Mouse (Mus musculus) embryonic facial prominence, embryonic 11.5 days (tissue): ENCODE measurements at regions not wholly inside any gene's neighbourhood (a gene's known extent, or its start where the extent isn't known, plus 50 kb on each side); places are given as distances from the start of the nearest gene placed in this dataset.

Source experiments
- ATAC-seq: fragments of 200-750 bp; cut with Nextera tagmentation; replicated peaks from 2 replicates; pipeline ENCODE4 v1.8.0; 2017; ENCODE audit warnings: low read depth; ENCODE audit not compliant: insufficient number of reproducible peaks, low FRiP score, low TSS enrichment
- DNase-seq: peaks from one replicate; pipeline ENCODE4 v3.0.0-alpha.2; 2015; ENCODE audit warnings: low spot score
- H3K27ac ChIP-seq: fragments of 300-500 bp; sonication (generic); replicated peaks from 2 replicates; pipeline ENCODE4 v1.5.1; 2014; ENCODE audit warnings: mild to moderate bottlenecking, low read depth, low read length, control low read depth
- H3K27me3 ChIP-seq: fragments of 300-500 bp; sonication (generic); 2 replicates; pipeline ENCODE4 v1.6.1; 2014; ENCODE audit warnings: mild to moderate bottlenecking, low read length, moderate library complexity, mixed read lengths; ENCODE audit not compliant: control insufficient read depth, insufficient read depth
- H3K36me3 ChIP-seq: fragments of 300-500 bp; sonication (generic); replicated peaks from 2 replicates; pipeline ENCODE4 v1.6.1; 2014; ENCODE audit warnings: low read depth, mild to moderate bottlenecking, low read length, moderate library complexity, mixed read lengths; ENCODE audit not compliant: control insufficient read depth, insufficient read depth
- H3K4me1 ChIP-seq: fragments of 300-500 bp; sonication (generic); 2 replicates; pipeline ENCODE4 v1.6.1; 2014; ENCODE audit warnings: low read length, mixed read lengths; ENCODE audit not compliant: control insufficient read depth, insufficient read depth
- H3K4me2 ChIP-seq: fragments of 300-500 bp; sonication (generic); 2 replicates; pipeline ENCODE4 v1.6.1; 2014; ENCODE audit warnings: low read depth, mild to moderate bottlenecking, control low read depth, low read length, moderate library complexity
- H3K4me3 ChIP-seq: fragments of 300-500 bp; sonication (generic); 2 replicates; pipeline ENCODE4 v1.5.1; 2014; ENCODE audit warnings: low read depth, low read length, control low read depth
- H3K9ac ChIP-seq: fragments of 300-500 bp; sonication (generic); replicated peaks from 2 replicates; pipeline ENCODE4 v1.6.1; 2014; ENCODE audit warnings: mild to moderate bottlenecking, control low read depth, low read length
- H3K9me3 ChIP-seq: fragments of 300-500 bp; sonication (generic); replicated peaks from 2 replicates; pipeline ENCODE4 v1.6.1; 2016; ENCODE audit warnings: mild to moderate bottlenecking, low read length, inconsistent platforms, mixed read lengths; ENCODE audit not compliant: control insufficient read depth
- WGBS: fragments of 180-500 bp; shearing (Covaris S2); extraction: QIAGEN DNeasy Blood & Tissue Kit; methylation state at CpG from one replicate; pipeline ENCODE4 v1.1.7; 2014; 5-methylcytosine and 5-hydroxymethylcytosine counted together

GRCm38 (mm10) chr3:137728689-137729088 lies 57.4 kb downstream of the Gm21962 start:
- H3K27ac ChIP-seq = no peak overlapping the region
- no peaks in the 10 kb centered on the region for H3K9me3 ChIP-seq
- H3K9ac ChIP-seq = no peak overlapping the region
- no peak overlapping the region for H3K4me2 ChIP-seq
- no peak for ATAC-seq
- DNase-seq = no peak
- no peaks in the 10 kb centered on the region for H3K36me3 ChIP-seq
- no peaks in the 10 kb centered on the region for H3K27me3 ChIP-seq
- H3K4me1 ChIP-seq = no peaks in the 10 kb centered on the region
- no peak overlapping the region for H3K4me3 ChIP-seq
- 80% methylated on average over 9 of the region's 9 CpGs for WGBS

DNA sequence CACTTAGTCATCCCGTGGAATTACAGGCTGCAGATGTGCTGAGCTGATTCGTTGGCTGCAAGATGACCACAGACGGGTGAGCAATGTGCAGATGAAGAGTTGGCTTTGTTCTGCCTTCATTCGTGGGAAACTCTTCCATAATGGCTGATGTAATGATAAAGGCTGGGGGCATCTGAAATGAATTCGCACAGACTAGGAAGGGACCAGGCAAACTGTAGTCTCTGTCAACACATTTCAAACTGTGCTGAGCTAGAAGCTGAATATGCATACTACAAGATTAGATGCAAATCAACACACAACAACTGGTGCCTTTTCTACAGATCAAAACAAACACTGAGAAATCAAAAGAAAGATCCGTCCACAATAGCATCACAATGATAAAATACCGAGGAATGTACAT lies 58.1 kb downstream of the Gm21962 start:
- H3K9ac ChIP-seq = no peak overlapping the region
- DNase-seq (no peak), ATAC-seq (no peak)
- 82% methylated on average over 7 of the region's 7 CpGs for WGBS
- no peak overlapping the region for H3K27ac ChIP-seq
- no peaks in the 10 kb centered on the region for H3K36me3 ChIP-seq
- no peak overlapping the region for H3K4me2 ChIP-seq
- no peaks in the 10 kb centered on the region for H3K9me3 ChIP-seq
- no peaks in the 10 kb centered on the region for H3K27me3 ChIP-seq
- no peaks in the 10 kb centered on the region for H3K4me1 ChIP-seq
- H3K4me3 ChIP-seq = no peak overlapping the region

DNA sequence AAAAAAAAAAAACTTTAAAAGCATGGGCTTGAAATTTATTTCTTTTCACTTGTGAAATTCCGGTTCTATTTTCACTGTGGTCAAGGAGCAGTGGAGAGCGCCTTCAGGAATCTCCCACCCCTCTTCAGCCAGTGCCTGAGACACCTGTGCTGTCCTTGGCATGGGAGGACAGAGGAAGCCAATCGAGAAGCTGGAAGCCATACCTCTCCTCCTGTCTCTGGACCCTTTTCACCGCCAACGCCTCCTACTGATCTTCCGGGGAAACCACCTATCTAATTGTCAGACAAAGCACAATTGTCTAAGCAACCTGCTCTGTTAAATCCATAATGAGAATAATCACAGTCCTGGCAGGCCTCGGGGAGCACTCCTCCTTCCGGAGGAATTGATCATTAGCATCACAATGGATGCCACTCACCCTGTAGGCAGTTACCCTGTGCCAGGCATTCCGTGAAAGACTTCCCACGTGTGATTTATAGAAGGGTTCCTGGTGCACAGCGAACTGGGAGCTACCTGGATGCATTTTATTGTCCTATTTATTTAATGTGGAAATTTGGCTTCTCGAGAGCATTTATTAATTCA lies 66.0 kb downstream of the Gm21962 start:
- DNase-seq = no peak
- Histone ChIP-seq H3K4me3 (no peak overlapping the region), H3K27ac (no peak overlapping the region), H3K36me3 (no peaks in the 10 kb centered on the region), H3K9me3 (no peaks in the 10 kb centered on the region), H3K27me3 (no peaks in the 10 kb centered on the region), H3K9ac (no peak overlapping the region), H3K4me1 (no peaks in the 10 kb centered on the region), H3K4me2 (no peak overlapping the region)
- no peak for ATAC-seq
- WGBS = 43% methylated on average over 12 of the region's 12 CpGs

DNA sequence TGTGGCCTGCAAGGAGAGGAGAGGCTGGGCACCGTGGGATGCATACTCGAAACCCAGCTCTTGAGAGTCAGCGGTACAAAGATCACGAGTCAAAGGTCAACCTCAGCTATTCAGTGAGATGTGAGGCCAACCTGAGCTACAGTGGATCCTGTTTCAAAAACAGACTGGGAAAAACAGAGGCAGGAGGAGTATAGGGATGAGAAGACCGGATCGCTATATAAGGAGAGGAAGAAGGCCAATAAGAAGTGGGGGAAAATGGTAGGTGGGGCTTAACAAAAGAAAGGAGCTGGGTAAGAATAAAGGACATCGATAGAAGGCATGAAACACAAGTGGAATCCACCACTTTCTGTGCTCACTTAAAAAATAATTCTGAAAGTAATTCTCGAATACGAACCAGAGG lies 70.2 kb downstream of the Gm21962 start:
- Histone ChIP-seq H3K9me3 (no peaks in the 10 kb centered on the region), H3K4me1 (no peaks in the 10 kb centered on the region), H3K4me3 (no peak overlapping the region), H3K9ac (no peak overlapping the region), H3K27me3 (no peaks in the 10 kb centered on the region; the same call in 1 of the 2 replicates), H3K36me3 (no peaks in the 10 kb centered on the region), H3K27ac (no peak overlapping the region), H3K4me2 (no peak overlapping the region)
- 66% methylated on average over 9 of the region's 9 CpGs for WGBS
- DNase-seq = no peak
- ATAC-seq = no peak

- no peak overlapping the region for H3K9ac ChIP-seq
- H3K36me3 ChIP-seq = no peaks in the 10 kb centered on the region
- no peak overlapping the region for H3K27ac ChIP-seq
- no peak overlapping the region for H3K4me2 ChIP-seq
- 74% methylated on average over 4 of the region's 4 CpGs for WGBS
- no peaks in the 10 kb centered on the region for H3K9me3 ChIP-seq
- H3K4me3 ChIP-seq = no peak overlapping the region
- DNase-seq (no peak), ATAC-seq (no peak)
- H3K4me1 ChIP-seq = no peaks in the 10 kb centered on the region
- no peaks in the 10 kb centered on the region; the same call in 1 of the 2 replicates for H3K27me3 ChIP-seq
These were observed 70.8 kb downstream of the Gm21962 start for GRCm38 (mm10) chr3:137742119-137742518.

DNA sequence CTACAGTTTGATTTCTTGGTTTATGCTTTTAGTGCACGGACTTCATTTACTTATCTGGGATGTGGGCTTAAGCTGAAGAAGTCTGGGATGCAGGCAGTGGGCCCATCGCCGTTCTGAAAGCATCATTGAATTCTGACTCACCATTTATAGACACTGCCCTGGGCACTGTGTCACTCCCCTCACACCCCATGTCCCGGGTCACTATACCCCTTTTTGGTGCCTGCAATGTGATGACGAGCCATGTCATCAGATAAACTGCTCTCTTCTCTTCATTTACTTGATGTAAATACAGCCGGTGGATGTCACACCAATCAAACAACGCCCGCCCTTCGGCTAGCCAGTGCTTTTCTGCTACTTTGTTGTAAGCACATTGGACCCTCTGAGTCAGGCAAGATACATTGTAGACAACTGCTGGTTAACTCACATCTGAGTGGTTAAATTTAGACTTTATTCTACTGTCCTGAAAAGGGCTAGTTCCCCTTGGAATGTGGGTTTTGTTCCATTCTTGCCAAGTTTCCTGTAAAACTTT lies 80.5 kb downstream of the Gm21962 start:
- 90% methylated on average over 9 of the region's 9 CpGs for WGBS
- Histone ChIP-seq H3K27ac (no peak overlapping the region), H3K27me3 (no peaks in the 10 kb centered on the region), H3K4me3 (no peak overlapping the region), H3K36me3 (no peaks in the 10 kb centered on the region), H3K9ac (no peak overlapping the region), H3K9me3 (no peaks in the 10 kb centered on the region), H3K4me2 (no peak overlapping the region), H3K4me1 (no peaks in the 10 kb centered on the region)
- no peak for DNase-seq
- no peak for ATAC-seq

DNA sequence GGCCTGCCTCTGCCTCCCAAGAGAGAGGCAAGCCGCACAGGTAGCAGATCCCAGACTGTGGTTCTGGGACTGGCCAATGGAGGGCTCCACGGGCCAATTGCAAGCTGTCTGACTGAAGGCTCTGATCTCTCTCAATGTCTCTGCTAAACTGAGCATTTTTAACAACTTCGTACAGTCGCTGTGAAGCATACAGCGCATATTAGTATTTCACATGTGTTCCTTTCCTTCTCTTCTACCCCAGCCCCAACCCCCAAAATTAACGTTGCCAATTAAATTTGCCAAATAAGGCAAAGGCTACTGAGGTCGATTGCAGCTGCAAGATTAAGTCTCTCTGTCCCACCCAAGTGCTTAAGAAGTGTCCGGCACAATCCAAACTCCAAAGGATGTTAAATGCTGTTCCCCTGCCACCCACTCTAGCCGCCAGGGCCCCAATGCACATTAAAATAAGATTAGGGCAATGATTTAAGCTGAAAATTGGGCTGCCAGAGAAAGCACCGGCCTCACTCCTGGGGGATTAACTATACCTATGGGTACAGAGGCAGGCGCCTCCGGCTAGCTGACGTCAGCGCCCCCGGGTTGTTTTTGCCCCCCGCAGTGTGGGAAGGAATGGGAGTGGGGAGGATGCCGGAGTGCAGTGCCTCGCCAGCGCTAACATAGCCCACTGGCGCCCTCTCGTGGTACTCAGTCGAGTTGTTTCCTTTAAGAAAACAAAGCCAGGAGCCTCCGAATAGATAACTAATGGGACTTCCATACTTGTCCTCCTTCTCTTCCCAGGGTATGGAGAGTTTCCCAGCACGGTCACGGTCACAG lies 81.3 kb downstream of the Gm21962 start:
- no peak overlapping the region for H3K27ac ChIP-seq

DNA sequence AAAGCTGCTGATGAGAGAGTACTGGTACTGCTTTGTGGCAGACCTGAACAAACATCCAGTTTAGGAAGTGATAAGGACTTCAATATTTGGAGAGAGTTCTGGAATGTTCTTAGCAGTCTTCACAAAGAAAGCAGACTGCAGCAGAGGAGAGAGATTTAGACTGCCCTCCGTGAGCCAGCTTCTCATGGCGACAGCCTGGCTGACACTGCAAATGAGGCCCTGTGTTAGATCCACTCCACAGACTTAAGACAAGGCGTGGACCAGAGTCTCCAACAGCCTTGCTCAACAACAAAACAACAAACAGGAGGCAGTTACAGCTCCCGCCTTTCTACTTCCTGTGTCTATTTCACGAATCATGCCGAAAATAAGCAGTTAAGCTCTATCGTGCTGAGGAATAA lies 81.9 kb downstream of the Gm21962 start:
- no peaks in the 10 kb centered on the region for H3K4me1 ChIP-seq
- no peaks in the 10 kb centered on the region for H3K27me3 ChIP-seq
- H3K27ac ChIP-seq = no peak overlapping the region
- ATAC-seq (0 out of 2 replicates have a peak, but pooled peaks have one; percentile 12), DNase-seq (no peak)
- H3K36me3 ChIP-seq = no peaks in the 10 kb centered on the region
- no peak overlapping the region for H3K4me2 ChIP-seq
- 62% methylated on average over 7 of the region's 7 CpGs for WGBS
- peak overlapping the region; percentile 0; the same call in 1 of the 2 replicates for H3K9ac ChIP-seq
- H3K9me3 ChIP-seq = no peaks in the 10 kb centered on the region
- no peak overlapping the region for H3K4me3 ChIP-seq

More for the DNA sequence above, 81.3 kb downstream of the Gm21962 start:
- Histone ChIP-seq H3K36me3 (no peaks in the 10 kb centered on the region), H3K4me2 (peak overlapping the region; percentile 31; the same call in 1 of the 2 replicates), H3K4me1 (no peaks in the 10 kb centered on the region), H3K27me3 (no peaks in the 10 kb centered on the region), H3K9ac (no peak overlapping the region; the same call in 1 of the 2 replicates), H3K4me3 (peak overlapping the region; percentile 13; the same call in 1 of the 2 replicates), H3K9me3 (no peaks in the 10 kb centered on the region)
- DNase-seq (peak; percentile 92), ATAC-seq (peak; percentile 92)
- WGBS = 17% methylated on average over 25 of the region's 25 CpGs
